Mouse (Mus musculus) mouse embryonic stem cell (cell line): ENCODE measurements around the gene Cish.
"Not testable (repeated sequence)": the region's sequence is repeated elsewhere in the genome, so short reads cannot be mapped to it uniquely, and the experiment has no call there.

ENCODE experiments used
- in situ Hi-C, 2 experiments: fragments of 300-500 bp; cut with MboI; formaldehyde crosslinking; loops; 1 replicate in 1 of 2; 3 replicates in 1 of 2; pipeline ENCODE4 v1.14.3; 2019 to 2020; ENCODE audit warnings: low sequenced_read_pairs in 2 of 2, low pct_unique_long_range_greater_than_20kb in 1 of 2, mixed read lengths in 1 of 2; ENCODE audit not compliant: unreplicated experiment in 1 of 2

The Cish gene

DNA sequence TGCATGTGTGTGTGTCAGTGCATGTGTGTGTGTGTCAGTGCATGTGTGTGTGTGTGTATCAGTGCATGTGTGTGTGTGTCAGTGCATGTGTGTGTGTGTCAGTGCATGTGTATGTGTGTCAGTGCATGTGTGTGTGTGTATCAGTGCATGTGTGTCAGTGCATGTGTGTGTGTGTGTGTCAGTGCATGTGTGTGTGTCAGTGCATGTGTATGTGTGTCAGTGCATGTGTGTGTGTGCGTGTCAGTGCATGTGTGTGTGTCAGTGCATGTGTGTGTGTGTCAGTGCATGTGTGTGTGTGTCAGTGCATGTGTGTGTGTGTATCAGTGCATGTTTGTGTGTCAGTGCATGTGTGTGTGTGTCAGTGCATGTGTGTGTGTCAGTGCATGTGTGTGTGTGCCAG, 10.8 kb downstream of the Cish start:
- in situ Hi-C loops: not testable (repeated sequence)

GRCm38 (mm10) chr9:107307099-107307872, 11.5 kb downstream of the Cish start:
- in situ Hi-C loops: no loop called here

- in situ Hi-C loops: no loop called here
Measured at GRCm38 (mm10) chr9:107307886-107308285, 12.1 kb downstream of the Cish start.

DNA sequence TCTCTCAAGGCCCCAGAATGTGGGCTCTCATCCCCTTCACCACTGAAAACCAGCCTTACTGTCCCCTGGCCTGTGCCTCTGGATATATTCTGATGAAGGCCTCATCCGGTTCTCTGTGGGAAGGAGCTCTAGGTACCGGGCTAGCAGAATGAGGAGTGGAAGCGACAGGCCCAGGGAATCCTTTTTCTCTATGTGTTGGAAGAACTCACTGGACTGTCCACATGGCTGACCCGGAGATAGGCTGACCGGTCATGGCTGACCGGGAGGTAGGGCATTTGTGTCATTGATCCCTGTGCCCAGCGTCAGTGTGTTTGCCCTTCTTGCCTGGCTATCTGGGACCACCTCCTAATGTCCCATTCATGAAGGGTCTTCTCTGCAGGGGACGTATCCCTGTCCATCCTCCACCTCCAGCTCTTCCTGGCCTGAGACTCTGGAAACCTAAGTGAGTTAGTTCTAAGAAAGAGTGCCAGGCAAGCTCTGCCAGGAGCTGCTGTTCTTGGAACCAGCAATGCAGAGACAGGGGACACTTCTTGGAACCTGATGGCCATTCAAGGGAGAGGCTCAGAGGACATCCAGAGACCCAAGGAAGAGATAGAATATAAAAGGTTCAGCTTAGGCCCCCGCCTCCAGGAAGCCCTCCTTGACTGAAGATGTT, 12.6 kb downstream of the Cish start:
- in situ Hi-C loops: no loop called here

- in situ Hi-C loops: no loop called here
Measured at GRCm38 (mm10) chr9:107309171-107309570, 13.3 kb downstream of the Cish start.

DNA sequence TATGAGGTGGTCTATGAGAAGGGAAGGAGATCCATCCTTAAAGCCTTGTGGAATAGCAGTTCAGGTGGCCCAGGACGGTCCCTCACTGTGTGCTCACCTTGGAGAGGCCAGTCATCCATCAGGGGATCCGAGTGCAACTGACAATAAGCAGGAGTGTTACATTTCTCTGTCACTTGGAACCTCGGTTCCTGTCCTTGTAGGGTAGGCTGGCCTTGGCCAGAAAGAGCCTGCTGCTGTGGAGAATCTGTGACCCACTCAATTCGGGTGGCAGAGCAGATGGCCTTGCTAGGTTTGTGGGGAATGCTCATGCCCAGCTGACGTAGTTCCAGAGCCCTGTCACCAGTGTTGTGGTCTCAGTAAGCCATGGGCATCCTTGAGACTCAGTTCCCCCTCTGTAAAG, 13.8 kb downstream of the Cish start:
- in situ Hi-C loops: no loop called here

DNA sequence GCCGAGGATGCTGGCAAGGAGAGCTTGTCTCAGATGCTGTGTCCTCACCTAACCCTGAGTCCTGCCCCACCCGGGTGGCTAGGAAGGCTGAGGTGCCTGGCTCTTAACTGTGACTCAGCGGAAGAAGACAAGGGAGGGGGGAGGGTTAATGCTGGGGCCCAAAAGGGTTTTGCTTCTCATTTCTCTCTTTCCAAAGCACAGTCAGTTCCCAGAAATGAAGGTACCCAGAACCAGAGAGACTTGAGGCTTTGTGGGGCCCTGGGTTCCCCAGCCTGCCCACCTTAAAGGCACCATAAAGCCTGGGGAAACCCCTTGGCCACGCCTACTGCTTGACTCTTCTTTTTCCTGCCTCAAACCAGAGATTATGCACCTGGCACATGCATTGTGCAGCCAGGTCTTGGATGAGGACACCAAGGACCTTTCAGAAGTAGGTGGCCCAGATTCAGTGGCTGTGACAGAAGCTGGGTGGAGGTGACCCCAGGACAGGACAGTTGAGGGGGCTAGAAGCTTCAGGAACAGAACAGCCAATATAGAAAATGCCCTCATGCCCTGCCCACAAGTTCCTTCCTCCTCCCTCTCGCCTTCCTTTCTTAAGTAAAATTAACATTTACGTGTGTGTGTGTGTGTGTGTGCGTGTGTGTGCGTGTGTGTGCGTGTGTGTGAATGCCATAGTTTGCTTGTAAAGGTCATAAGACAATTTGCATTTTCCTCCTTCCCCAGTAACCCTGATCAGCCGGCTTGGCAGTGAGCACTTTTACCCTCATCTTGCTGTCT, 17.2 kb downstream of the Cish start:
- in situ Hi-C loops: no loop called here

DNA sequence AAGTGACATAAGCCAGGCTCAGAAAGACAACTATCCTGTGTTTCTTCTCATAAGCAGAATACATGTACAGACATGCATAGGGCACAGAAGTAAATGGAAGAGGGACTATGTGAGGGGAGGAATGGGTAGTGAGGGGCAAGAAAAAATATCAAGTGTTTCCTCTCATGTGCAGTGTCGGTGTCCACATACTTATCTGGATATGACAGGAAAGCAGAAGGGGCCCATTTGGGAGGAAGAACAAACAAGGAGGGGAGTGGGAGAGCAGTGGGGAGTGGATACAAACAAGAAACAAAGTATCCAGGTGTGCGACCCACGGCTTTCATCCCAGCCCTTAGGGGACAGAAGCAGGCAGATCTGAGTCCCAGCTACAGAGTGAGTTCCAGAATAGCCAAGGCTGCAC, 18.1 kb downstream of the Cish start:
- in situ Hi-C loops: no loop called here

DNA sequence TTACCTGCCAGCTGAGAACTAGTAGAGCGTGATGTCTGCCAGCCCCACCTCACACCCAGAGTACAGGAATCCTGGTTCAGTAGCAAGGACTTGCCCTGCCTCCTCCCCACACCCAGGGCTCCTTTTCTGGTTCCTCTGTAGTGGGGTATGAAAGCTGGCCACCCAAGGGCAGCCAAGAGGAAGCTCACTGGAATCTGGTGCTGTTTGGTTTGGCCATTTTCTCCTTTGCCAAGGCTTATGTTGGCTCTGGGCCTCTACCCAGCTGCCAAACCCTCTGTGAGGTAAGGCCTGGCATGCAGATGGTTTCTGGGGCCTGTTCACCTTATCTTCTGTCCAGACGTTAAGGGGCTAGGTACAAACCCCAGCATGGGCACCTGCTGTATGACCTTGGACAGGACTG, 20.0 kb downstream of the Cish start:
- in situ Hi-C loops: no loop called here

- in situ Hi-C loops: no loop called here
Measured at GRCm38 (mm10) chr9:107322461-107323050, 26.7 kb downstream of the Cish start.

GRCm38 (mm10) chr9:107323558-107323957, 27.7 kb downstream of the Cish start:
- in situ Hi-C loops: no loop called here

DNA sequence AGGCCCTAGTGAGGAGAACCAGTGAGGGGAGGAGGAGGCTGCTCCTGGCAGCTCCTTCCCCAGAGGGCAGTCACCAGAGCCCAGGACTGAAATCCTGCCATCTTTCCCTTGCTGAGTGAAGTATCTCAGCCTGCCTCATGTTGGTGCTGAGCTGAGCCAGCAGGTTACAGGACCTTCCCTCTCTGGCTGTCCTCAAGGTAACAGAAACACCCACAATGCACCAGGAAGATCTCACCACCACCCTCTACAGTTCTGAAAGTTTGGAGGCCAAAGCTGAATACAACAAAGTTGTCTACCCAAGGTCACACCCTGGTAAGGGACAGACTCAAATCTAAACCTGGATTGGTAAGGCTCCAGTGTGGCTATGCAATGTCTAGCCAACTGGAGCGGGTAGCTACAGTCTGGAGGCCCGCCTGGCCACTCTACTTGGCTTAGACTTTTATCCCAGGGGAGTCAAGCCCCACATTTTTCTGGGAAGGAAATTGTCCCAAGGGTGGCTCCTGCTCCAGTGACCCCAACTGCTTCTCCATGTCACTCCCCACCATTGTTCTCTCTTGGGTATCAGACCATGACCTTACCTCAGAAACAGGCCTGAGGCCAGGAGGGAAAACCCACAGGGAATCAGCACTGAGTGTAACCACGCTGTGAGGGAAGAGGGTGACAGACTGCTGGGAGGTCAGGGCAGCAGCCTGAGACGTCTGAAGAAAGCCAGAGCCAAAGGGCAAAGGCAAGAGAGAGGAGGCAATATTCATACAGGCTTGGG, 29.2 kb downstream of the Cish start:
- in situ Hi-C loops: no loop called here

DNA sequence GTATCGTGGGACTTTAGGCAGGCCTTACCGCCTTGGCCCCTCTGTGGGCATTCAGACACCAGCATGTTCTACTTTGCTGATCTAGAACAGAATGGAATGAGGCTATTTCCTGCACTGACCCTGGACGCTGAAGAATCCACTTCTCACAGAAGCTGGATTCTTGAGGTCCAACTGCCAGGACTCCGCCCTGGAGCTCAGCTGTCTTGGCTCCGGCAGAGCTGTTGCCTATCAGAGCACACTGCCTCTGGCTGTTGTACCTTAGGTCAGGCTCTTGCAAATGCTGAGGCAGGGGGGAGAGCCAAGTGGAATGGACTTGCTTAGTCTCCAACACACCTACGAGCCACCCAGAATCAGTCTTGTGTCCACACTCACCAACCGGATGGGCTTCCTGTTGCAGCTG, 30.1 kb downstream of the Cish start:
- in situ Hi-C loops: no loop called here

- in situ Hi-C loops: no loop called here
Measured at GRCm38 (mm10) chr9:107327879-107328620, 32.2 kb downstream of the Cish start.

- in situ Hi-C loops: loop anchor here (5.0 kb wide), 2 partner anchors 33 to 83 kb away; partner anchors contain the start of gene Cish (in 1 of the 2)
Measured at GRCm38 (mm10) chr9:107330791-107331190, 35.0 kb downstream of the Cish start.

- in situ Hi-C loops: loop anchor here (5.0 kb wide), 2 partner anchors 36 to 86 kb away; partner anchors contain the start of gene Cish (in 1 of the 2)
Measured at GRCm38 (mm10) chr9:107333686-107334085, 37.9 kb downstream of the Cish start.

- in situ Hi-C loops: loop anchor here (5.0 kb wide), 2 partner anchors 37 to 87 kb away; partner anchors contain the start of gene Cish (in 1 of the 2)
Measured at GRCm38 (mm10) chr9:107334356-107334755, 38.5 kb downstream of the Cish start.
